Mouse (Mus musculus) bone marrow macrophage, adult 2 months (primary cell): ENCODE measurements at regions not wholly inside any gene's neighbourhood (a gene's known extent, or its start where the extent isn't known, plus 50 kb on each side); places are given as distances from the start of the nearest gene placed in this dataset.

Source experiments
- CTCF ChIP-seq: IDR thresholded peaks from 2 replicates; pipeline ENCODE4 v1.5.1; 2012; ENCODE audit warnings: low read depth, mild to moderate bottlenecking, low read length, moderate library complexity
- POLR2A ChIP-seq: IDR thresholded peaks from 2 replicates; pipeline ENCODE4 v1.6.1; 2012; ENCODE audit warnings: mild to moderate bottlenecking, low read depth, low read length, borderline replicate concordance

- TF ChIP-seq CTCF (no peak), POLR2A (no peak)
Measured at GRCm38 (mm10) chr16:77464623-77465022, 137.3 kb downstream of the Gm11146 start.
